Mouse (Mus musculus) kidney, postnatal 0 days (tissue): Measurements from ENCODE around the gene Nfil3. TPM values are rescaled to one million over a fixed set of nuclear protein-coding genes. Genes with fewer than 3 reads are reported as not detected.

Source experiments
- ATAC-seq: fragments of 200-750 bp; cut with Nextera tagmentation; replicated peaks from 2 replicates; pipeline ENCODE4 v1.8.0; 2017; ENCODE audit warnings: low read depth, moderate number of reproducible peaks, moderate TSS enrichment, moderate library complexity; ENCODE audit not compliant: low FRiP score
- DNase-seq: peaks from one replicate; pipeline ENCODE4 v3.0.0-alpha.2; 2016; ENCODE audit warnings: low spot score
- H3K27ac ChIP-seq: fragments of 300-500 bp; sonication (generic); 2 replicates; pipeline ENCODE4 v1.5.1; 2014; ENCODE audit warnings: mild to moderate bottlenecking
- H3K27me3 ChIP-seq: fragments of 300-500 bp; sonication (generic); 2 replicates; pipeline ENCODE4 v1.6.1; 2014; ENCODE audit warnings: low read length, mixed read lengths; ENCODE audit not compliant: insufficient read depth
- H3K36me3 ChIP-seq: fragments of 300-500 bp; sonication (generic); 2 replicates; pipeline ENCODE4 v1.6.1; 2014; ENCODE audit warnings: low read length, mixed read lengths; ENCODE audit not compliant: insufficient read depth
- H3K4me1 ChIP-seq: fragments of 300-500 bp; sonication (generic); replicated peaks from 2 replicates; pipeline ENCODE4 v1.6.1; 2014; ENCODE audit warnings: antibody characterized with exemption, low read length, mixed read lengths; ENCODE audit not compliant: insufficient read depth
- H3K4me2 ChIP-seq: fragments of 300-500 bp; sonication (generic); 2 replicates; pipeline ENCODE4 v1.6.1; 2014; ENCODE audit warnings: mild to moderate bottlenecking, low read length, moderate library complexity, mixed read lengths
- H3K4me3 ChIP-seq: fragments of 300-500 bp; sonication (generic); replicated peaks from 2 replicates; pipeline ENCODE4 v1.5.1; 2014; ENCODE audit warnings: low read depth, low read length
- H3K9ac ChIP-seq: fragments of 300-500 bp; sonication (generic); 2 replicates; pipeline ENCODE4 v1.6.1; 2014; ENCODE audit warnings: low read depth, low read length
- H3K9me3 ChIP-seq: fragments of 300-500 bp; sonication (generic); replicated peaks from 2 replicates; pipeline ENCODE4 v1.6.1; 2016; ENCODE audit warnings: low read length, inconsistent platforms, mixed read lengths
- CTCF ChIP-seq: IDR thresholded peaks from 2 replicates; pipeline ENCODE4 v1.5.1; 2016; ENCODE audit warnings: antibody characterized with exemption, low read depth, mild to moderate bottlenecking, moderate library complexity
- WGBS: fragments of 180-500 bp; shearing (Covaris S2); extraction: QIAGEN DNeasy Blood & Tissue Kit; methylation state at CpG from one replicate; pipeline ENCODE4 v1.1.7; 2014; 5-methylcytosine and 5-hydroxymethylcytosine counted together
- polyA plus RNA-seq: library from polyadenylated mRNA; unstranded; fragments of >200 nt; fragmentation: Nextera tagmentation; extraction: Ambion mirVana; gene quantifications from 2 replicates; pipeline ENCODE4 v1.2.1, GENCODE M21; 2015

Gene Nfil3
- polyA plus RNA-seq, 1 experiment from 2014 or later = 17.1 TPM

DNA sequence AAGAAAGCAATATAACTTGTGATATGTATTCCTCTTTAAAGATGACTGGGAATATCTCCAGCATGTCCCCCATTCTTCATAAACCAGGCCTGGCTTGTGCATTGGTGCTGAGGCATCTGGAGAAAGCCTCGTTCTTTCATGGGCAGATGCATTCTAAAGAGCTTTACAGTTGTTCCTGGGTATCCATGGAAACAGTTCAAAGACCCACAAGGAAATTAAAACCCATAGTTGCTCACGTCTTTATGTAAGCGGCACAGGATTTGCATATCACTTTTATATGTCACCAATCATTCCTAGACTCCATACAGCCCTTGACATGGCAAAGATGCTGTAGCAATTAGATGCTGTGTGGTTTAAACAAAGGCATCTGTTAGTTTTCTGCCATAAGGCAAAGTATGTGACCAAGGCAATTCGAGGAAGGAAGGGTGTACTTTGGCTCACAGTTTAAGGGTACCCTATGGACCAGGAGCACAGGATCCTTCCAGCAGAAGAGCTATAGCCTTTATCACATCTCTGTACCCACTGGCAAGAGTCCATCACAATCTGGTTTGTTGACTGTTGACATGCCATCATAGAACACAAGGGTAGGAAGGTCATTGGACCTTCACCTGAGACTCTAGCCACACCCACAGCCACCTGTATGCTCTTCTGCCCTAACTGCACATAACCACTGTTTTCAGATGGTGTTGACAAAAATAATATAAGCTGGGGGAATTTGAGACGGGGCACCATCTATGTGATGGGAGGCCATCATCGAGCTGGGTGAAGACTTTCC, 26.9 kb downstream of the Nfil3 start:
- Histone ChIP-seq H3K27ac (no peak overlapping the region), H3K4me3 (no peak overlapping the region), H3K4me1 (no peaks in the 10 kb centered on the region), H3K27me3 (no peaks in the 10 kb centered on the region), H3K36me3 (no peaks in the 10 kb centered on the region), H3K4me2 (no peak overlapping the region), H3K9me3 (no peaks in the 10 kb centered on the region), H3K9ac (no peak overlapping the region)
- WGBS = 87% methylated on average over 6 of the region's 6 CpGs
- ATAC-seq (no peak), DNase-seq (no peak)
- TF ChIP-seq CTCF = no peak

DNA sequence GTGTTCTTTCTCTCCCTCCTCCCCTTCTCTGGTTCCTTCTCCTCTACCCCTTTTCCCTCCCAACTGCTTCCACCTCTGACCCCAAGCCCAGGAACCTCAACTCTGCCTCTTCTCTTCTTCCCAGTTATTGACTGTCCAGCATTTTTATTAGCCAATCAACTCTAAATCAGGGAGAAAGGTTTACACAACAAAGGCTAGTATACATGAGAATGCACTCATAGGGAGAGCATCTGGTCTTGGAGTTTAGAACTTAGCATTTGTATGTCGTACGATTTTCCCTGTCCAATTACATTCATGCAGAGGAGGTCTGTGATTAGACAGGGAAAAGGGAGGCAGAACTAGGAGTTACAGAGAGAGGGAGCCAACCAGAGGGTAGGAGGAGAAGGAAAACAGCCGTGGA, 31.7 kb downstream of the Nfil3 start:
- Histone ChIP-seq H3K4me1 (no peaks in the 10 kb centered on the region), H3K27ac (no peak overlapping the region), H3K27me3 (no peaks in the 10 kb centered on the region), H3K4me2 (no peak overlapping the region), H3K4me3 (no peak overlapping the region), H3K9ac (no peak overlapping the region), H3K9me3 (no peaks in the 10 kb centered on the region), H3K36me3 (no peaks in the 10 kb centered on the region)
- WGBS = 72% methylated on average over 3 of the region's 3 CpGs
- DNase-seq = no peak
- ATAC-seq = no peak
- TF ChIP-seq CTCF = no peak

DNA sequence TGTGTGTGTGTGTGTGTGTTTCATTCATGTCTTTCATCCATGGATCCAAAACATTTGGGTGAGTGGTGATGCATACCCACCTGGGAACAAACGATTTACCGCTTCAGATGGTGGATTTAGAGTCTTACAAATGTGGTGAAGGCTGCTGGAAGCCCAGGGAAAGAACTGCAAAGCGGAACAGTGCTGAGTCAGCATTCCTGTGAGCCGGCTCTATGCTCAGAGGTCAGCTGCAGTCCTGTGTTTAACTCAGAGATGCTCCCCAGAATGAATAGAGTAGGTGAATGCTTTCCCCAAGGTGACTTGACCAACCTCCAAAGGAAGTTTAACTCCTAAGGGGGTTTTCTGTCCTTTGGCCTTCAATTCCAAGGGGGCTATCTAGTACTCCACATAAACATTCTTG, 33.3 kb downstream of the Nfil3 start:
- WGBS = 63% methylated on average over 4 of the region's 4 CpGs
- H3K4me1 ChIP-seq = no peaks in the 10 kb centered on the region
- H3K27me3 ChIP-seq = no peaks in the 10 kb centered on the region
- no peak overlapping the region for H3K27ac ChIP-seq
- no peak for TF ChIP-seq CTCF
- no peaks in the 10 kb centered on the region for H3K36me3 ChIP-seq
- ATAC-seq (no peak), DNase-seq (no peak)
- no peak overlapping the region for H3K9ac ChIP-seq
- no peaks in the 10 kb centered on the region for H3K9me3 ChIP-seq
- no peak overlapping the region for H3K4me3 ChIP-seq
- no peak overlapping the region for H3K4me2 ChIP-seq

- no peak overlapping the region for H3K9ac ChIP-seq
- H3K4me1 ChIP-seq = no peaks in the 10 kb centered on the region
- 78% methylated on average over 9 of the region's 9 CpGs for WGBS
- no peaks in the 10 kb centered on the region for H3K36me3 ChIP-seq
- H3K27me3 ChIP-seq = no peaks in the 10 kb centered on the region
- no peak overlapping the region for H3K4me2 ChIP-seq
- H3K4me3 ChIP-seq = no peak overlapping the region
- no peak for TF ChIP-seq CTCF
- no peak for DNase-seq
- no peak overlapping the region for H3K27ac ChIP-seq
- H3K9me3 ChIP-seq = no peaks in the 10 kb centered on the region
- no peak for ATAC-seq
Measured at GRCm38 (mm10) chr13:52945769-52946168, 35.1 kb downstream of the Nfil3 start.

DNA sequence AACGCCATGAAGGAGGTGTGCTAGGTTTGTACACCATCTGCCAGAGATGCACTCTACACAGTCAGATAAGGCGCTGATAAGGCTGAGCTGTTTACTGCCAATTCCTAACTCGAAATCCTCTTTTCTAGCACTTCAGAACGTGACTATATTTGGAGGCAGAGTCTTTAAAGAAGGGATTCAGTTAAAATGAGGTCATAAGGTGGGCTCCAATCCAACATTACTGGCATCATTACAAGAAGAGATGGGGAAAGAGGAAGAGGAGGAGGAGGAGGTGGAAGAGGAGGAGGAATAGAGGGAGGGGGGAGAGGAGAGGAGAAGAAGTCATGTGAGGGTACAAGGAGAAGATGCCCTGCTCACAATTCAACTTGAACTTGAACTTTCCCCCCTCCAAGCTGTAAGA, 36.8 kb downstream of the Nfil3 start:
- H3K9ac ChIP-seq = no peak overlapping the region
- DNase-seq = no peak
- no peaks in the 10 kb centered on the region for H3K36me3 ChIP-seq
- no peak overlapping the region for H3K4me2 ChIP-seq
- no peaks in the 10 kb centered on the region for H3K9me3 ChIP-seq
- no peak overlapping the region for H3K27ac ChIP-seq
- no peak for ATAC-seq
- no peaks in the 10 kb centered on the region for H3K27me3 ChIP-seq
- no peak overlapping the region for H3K4me3 ChIP-seq
- WGBS = 69% methylated on average over 4 of the region's 4 CpGs
- H3K4me1 ChIP-seq = no peaks in the 10 kb centered on the region
- TF ChIP-seq CTCF = no peak

DNA sequence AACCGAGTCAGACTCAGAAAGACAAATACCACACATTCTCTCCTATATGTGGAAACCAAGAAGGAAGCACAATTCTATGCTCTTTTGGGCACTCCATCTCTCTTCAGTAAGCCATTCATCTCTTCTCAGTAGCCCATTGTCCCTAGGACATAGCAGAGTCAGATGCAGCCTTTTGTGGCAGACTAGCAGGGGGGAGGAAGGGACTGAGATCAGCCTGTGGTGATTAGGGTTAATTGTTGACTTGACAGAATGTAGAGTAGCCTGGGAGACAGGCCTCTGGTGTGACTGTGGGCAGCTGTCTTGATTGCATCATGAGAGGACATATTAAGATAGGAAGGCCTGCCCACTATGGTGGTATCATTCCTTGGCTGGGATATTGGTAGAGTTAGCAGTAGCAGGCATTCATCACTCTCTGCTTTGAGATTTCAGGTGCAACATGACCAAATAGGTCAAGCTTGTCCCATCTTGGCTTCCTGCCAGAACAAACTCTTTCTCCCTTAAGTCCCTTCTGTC, 37.9 kb downstream of the Nfil3 start:
- H3K4me1 ChIP-seq = no peaks in the 10 kb centered on the region
- H3K4me2 ChIP-seq = no peak overlapping the region
- DNase-seq (no peak), ATAC-seq (no peak)
- H3K27ac ChIP-seq = no peak overlapping the region
- H3K27me3 ChIP-seq = no peaks in the 10 kb centered on the region
- H3K9me3 ChIP-seq = no peaks in the 10 kb centered on the region
- H3K4me3 ChIP-seq = no peak overlapping the region
- no peaks in the 10 kb centered on the region for H3K36me3 ChIP-seq
- WGBS = 75% methylated on average over 1 of the region's 1 CpGs
- no peak overlapping the region for H3K9ac ChIP-seq
- TF ChIP-seq CTCF = no peak

DNA sequence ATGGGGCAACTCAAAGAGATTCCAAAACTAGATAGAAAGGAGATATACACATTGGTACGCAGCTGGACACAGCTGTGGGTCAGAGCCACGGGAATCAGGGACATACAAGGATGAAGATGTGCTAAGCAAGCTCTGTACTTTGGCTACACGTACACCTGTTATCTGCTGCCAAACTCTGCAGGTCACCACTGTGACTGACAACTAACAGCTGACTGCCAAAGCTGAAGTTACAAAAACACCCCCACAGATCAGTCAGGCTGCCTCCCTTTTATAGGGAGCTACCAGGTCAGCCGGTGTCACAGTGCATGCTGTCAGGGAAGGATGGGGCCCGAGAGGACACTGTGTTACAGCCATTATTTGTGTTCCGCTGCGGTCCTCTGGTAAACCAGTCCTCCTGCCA, 39.9 kb downstream of the Nfil3 start:
- TF ChIP-seq CTCF = no peak
- no peak overlapping the region for H3K4me3 ChIP-seq
- no peak overlapping the region for H3K9ac ChIP-seq
- ATAC-seq (no peak), DNase-seq (no peak)
- no peaks in the 10 kb centered on the region for H3K4me1 ChIP-seq
- no peaks in the 10 kb centered on the region for H3K36me3 ChIP-seq
- H3K9me3 ChIP-seq = no peaks in the 10 kb centered on the region
- no peaks in the 10 kb centered on the region for H3K27me3 ChIP-seq
- WGBS = 55% methylated on average over 7 of the region's 7 CpGs
- H3K4me2 ChIP-seq = no peak overlapping the region
- H3K27ac ChIP-seq = no peak overlapping the region
